In the genomic region with DNA sequence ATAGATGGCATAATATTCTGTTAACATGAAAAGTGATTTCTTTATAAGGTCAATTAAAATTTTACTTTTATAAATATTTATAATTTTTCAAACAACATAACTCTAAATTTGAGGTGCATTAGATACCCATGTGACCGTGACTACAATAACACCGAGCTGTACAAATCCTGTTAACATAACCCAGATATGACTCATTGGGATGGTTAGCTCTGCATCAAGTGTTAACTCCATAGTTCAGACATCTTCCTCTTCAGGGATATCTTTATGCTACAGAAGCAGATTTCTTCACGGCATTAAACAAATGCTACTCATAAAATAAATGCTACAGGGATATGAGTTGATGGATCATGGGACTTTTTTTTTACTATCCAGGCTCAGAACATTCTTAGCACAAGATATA, we compare ENCODE assay signal across 16 mouse cellular contexts. TPM values are rescaled to one million over a fixed set of nuclear protein-coding genes. Genes with fewer than 3 reads are reported as not detected.
"Had no signal": no experiment of that assay in that cellular context is flagged by ENCODE, and none has a peak within 500 bp of the region (broad histone marks: within the 10 kb centered on the region; RNA-seq: fewer than 3 reads in every experiment).

No protein-coding gene starts in this region.

- H3K27ac ChIP-seq: midbrain, embryonic 10.5 days; midbrain, embryonic 12.5 days; neural tube, embryonic 12.5 days; stomach, embryonic 15.5 days; stomach, postnatal 0 days had no signal

- H3K4me3 ChIP-seq: midbrain, embryonic 10.5 days; midbrain, embryonic 12.5 days; neural tube, embryonic 12.5 days; stomach, embryonic 15.5 days had no signal

- H3K36me3 ChIP-seq: midbrain, embryonic 10.5 days; midbrain, embryonic 12.5 days; neural tube, embryonic 12.5 days; stomach, embryonic 15.5 days had no signal

- H3K9me3 ChIP-seq: midbrain, embryonic 10.5 days; midbrain, embryonic 12.5 days; neural tube, embryonic 12.5 days; stomach, embryonic 15.5 days had no signal

- H3K4me1 ChIP-seq: midbrain, embryonic 10.5 days; midbrain, embryonic 12.5 days; neural tube, embryonic 12.5 days; stomach, embryonic 15.5 days had no signal

- H3K27me3 ChIP-seq: midbrain, embryonic 12.5 days; neural tube, embryonic 12.5 days; stomach, embryonic 15.5 days had no signal

- DNase-seq: lung, adult 18-20 months; lung, embryonic 14.5 days; lung, postnatal 10 days; lung, postnatal 4 days; midbrain, embryonic 14.5 days; right cerebral cortex, postnatal 14 days; thymus, adult 2 months; thymus, postnatal 25 days; thymus, postnatal 4 days had no signal

- H3K4me2 ChIP-seq: lung, embryonic 14.5 days; midbrain, embryonic 12.5 days; neural tube, embryonic 12.5 days; stomach, embryonic 15.5 days had no signal

- H3K9ac ChIP-seq: lung, embryonic 14.5 days; midbrain, embryonic 12.5 days; neural tube, embryonic 12.5 days; stomach, embryonic 15.5 days had no signal

RNA-seq across cellular contexts. Expression of gene Scin, which starts 37.6 kb away (rescaled TPM):
- total RNA-seq: neutrophil, adult 5-6 weeks had no signal
- polyA plus RNA-seq: midbrain, embryonic 10.5 days; neural tube, embryonic 14.5 days had no signal
